Mouse (Mus musculus) testis, adult 2 months (tissue): ENCODE results near the gene Olfr1505. TPM values are rescaled to one million over a fixed set of nuclear protein-coding genes. Genes with fewer than 3 reads are reported as not detected.

Source experiments
- H3K27ac ChIP-seq: fragments of 200-500 bp; 2 replicates; pipeline ENCODE4 v1.5.1; 2012; ENCODE audit warnings: low read depth, low read length; ENCODE audit not compliant: control insufficient read depth, insufficient read depth
- H3K27me3 ChIP-seq: fragments of 200-500 bp; 2 replicates; pipeline ENCODE4 v1.6.1; 2012; ENCODE audit warnings: mild to moderate bottlenecking, low read length, moderate library complexity; ENCODE audit not compliant: control insufficient read depth, insufficient read depth
- H3K36me3 ChIP-seq: fragments of 200-500 bp; 2 replicates; pipeline ENCODE4 v1.6.1; 2012; ENCODE audit warnings: mild to moderate bottlenecking, low read length; ENCODE audit not compliant: control insufficient read depth, insufficient read depth
- H3K4me1 ChIP-seq: fragments of 200-500 bp; 2 replicates; pipeline ENCODE4 v1.6.1; 2012; ENCODE audit warnings: low read length; ENCODE audit not compliant: control insufficient read depth, insufficient read depth
- H3K4me3 ChIP-seq: fragments of 200-500 bp; 2 replicates; pipeline ENCODE4 v1.5.1; 2012; ENCODE audit warnings: low read depth, mild to moderate bottlenecking, low read length, moderate library complexity, mixed read lengths; ENCODE audit not compliant: control insufficient read depth
- CTCF ChIP-seq: fragments of 200-500 bp; IDR thresholded peaks from 2 replicates; pipeline ENCODE4 v1.5.1; 2012; ENCODE audit warnings: low read depth, mild to moderate bottlenecking, inconsistent platforms, low read length, moderate library complexity; ENCODE audit not compliant: control insufficient read depth, insufficient read depth, insufficient replicate concordance
- POLR2A ChIP-seq: fragments of 200-500 bp; IDR thresholded peaks from 2 replicates; pipeline ENCODE4 v1.6.1; 2012; ENCODE audit warnings: low read depth, mild to moderate bottlenecking, inconsistent platforms, low read length, moderate library complexity; ENCODE audit not compliant: control insufficient read depth
- polyA plus RNA-seq: library from polyadenylated mRNA; depleted of rRNA; stranded (reverse); fragments of >200 nt; gene quantifications from 2 replicates; pipeline ENCODE4 v1.2.3, GENCODE M21; 2012; rRNA removed

Gene Olfr1505
- polyA plus RNA-seq, result not detected in 2 replicates

DNA sequence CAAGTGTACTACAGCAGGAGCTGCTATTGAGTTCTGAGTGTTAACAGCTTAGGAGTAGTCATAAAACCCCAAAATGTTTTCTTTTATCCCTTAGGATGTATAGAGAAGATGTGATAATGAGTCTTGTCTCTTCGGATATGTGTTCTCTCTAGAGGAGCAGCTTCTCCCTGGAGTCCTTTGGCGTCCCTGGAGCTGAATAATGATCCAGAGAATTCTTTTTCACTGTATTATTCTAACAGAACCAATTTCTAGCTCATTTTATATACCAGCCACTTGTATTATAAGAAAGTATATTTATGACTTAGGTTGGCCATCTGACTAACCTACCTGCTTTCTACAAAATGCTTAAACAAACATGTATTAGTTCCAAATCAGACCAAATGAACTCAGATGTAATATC lies at the start of gene Olfr1505:
Olfr1505 (plus strand) TSS at position 301 of the 400 bp plus-strand sequence.
- H3K27ac ChIP-seq, result no peak within 1 kb of the TSS

GRCm38 (mm10) chr19:13897828-13898227 lies 15.5 kb upstream of the Olfr1505 start, which contains the start of gene Olfr1504:
Gene Olfr1504 (minus strand): TSS chr19:13897928.
- Histone ChIP-seq H3K4me1 (no peaks in the 10 kb centered on the region), H3K36me3 (no peaks in the 10 kb centered on the region), H3K27me3 (no peaks in the 10 kb centered on the region), H3K27ac (no peak within 1 kb of the TSS), H3K4me3 (no peak within 1 kb of the TSS)
- TF ChIP-seq CTCF, result no peak
- no peak for TF ChIP-seq POLR2A

More for the DNA sequence above, at the start of gene Olfr1505:
- Histone ChIP-seq H3K36me3 (no peaks in the 10 kb centered on the region), H3K27me3 (no peaks in the 10 kb centered on the region), H3K4me1 (no peaks in the 10 kb centered on the region), H3K4me3 (no peak within 1 kb of the TSS)
- TF ChIP-seq CTCF (no peak), POLR2A (no peak)

Other genes starting within 250 kb of the Olfr1505 start
- not detected in 2 replicates for gene Olfr1491, start 216.3 kb upstream of the Olfr1505 start, polyA plus RNA-seq
- not detected in 2 replicates for gene Olfr1493-ps1, start 190.3 kb upstream of the Olfr1505 start, polyA plus RNA-seq
- gene Olfr1494, start 173.8 kb upstream of the Olfr1505 start, polyA plus RNA-seq, result not detected in 2 replicates
- gene Olfr1495, start 148.9 kb upstream of the Olfr1505 start, polyA plus RNA-seq, result not detected in 2 replicates
- gene Olfr1496, start 135.7 kb upstream of the Olfr1505 start, polyA plus RNA-seq, result not detected in 2 replicates
- 0.14 and 0.19 TPM in 2 replicates for gene Olfr1497, start 115.3 kb upstream of the Olfr1505 start, polyA plus RNA-seq
- not detected in 2 replicates for gene Olfr1499, start 94.1 kb upstream of the Olfr1505 start, polyA plus RNA-seq
- gene Olfr1500, start 83.0 kb upstream of the Olfr1505 start, polyA plus RNA-seq, result not detected in 2 replicates
- gene Olfr1501, start 62.8 kb upstream of the Olfr1505 start, polyA plus RNA-seq, result not detected in 2 replicates
- gene Olfr1502, start 51.7 kb upstream of the Olfr1505 start, polyA plus RNA-seq, result not detected in 2 replicates
- not detected in 2 replicates for gene Olfr1504, start 15.6 kb upstream of the Olfr1505 start, polyA plus RNA-seq